Mouse (Mus musculus) liver, embryonic 12.5 days (tissue): Measurements from ENCODE around the gene Unc13a. TPM values are rescaled to one million over a fixed set of nuclear protein-coding genes. Genes with fewer than 3 reads are reported as not detected.

Experiments used
- ATAC-seq: fragments of 200-750 bp; cut with Nextera tagmentation; 2 replicates; pipeline ENCODE4 v1.8.0; 2017; ENCODE audit warnings: moderate number of reproducible peaks, mild to moderate bottlenecking, moderate library complexity
- H3K27ac ChIP-seq: fragments of 300-500 bp; sonication (generic); 2 replicates; pipeline ENCODE4 v1.5.1; 2016; ENCODE audit warnings: mild to moderate bottlenecking
- H3K27me3 ChIP-seq: fragments of 300-500 bp; sonication (generic); replicated peaks from 2 replicates; pipeline ENCODE4 v1.6.1; 2016; ENCODE audit warnings: mild to moderate bottlenecking, moderate library complexity
- H3K36me3 ChIP-seq: fragments of 300-500 bp; sonication (generic); 2 replicates; pipeline ENCODE4 v1.6.1; 2016; ENCODE audit warnings: mild to moderate bottlenecking, moderate library complexity
- H3K4me1 ChIP-seq: fragments of 300-500 bp; sonication (generic); 2 replicates; pipeline ENCODE4 v1.6.1; 2016
- H3K4me2 ChIP-seq: fragments of 300-500 bp; sonication (generic); 2 replicates; pipeline ENCODE4 v1.6.1; 2016; ENCODE audit warnings: mild to moderate bottlenecking, moderate library complexity
- H3K4me3 ChIP-seq: fragments of 300-500 bp; sonication (generic); 2 replicates; pipeline ENCODE4 v1.5.1; 2016; ENCODE audit warnings: mild to moderate bottlenecking, moderate library complexity
- H3K9ac ChIP-seq: fragments of 300-500 bp; sonication (generic); 2 replicates; pipeline ENCODE4 v1.6.1; 2016; ENCODE audit warnings: mild to moderate bottlenecking, moderate library complexity
- H3K9me3 ChIP-seq: fragments of 300-500 bp; sonication (generic); replicated peaks from 2 replicates; pipeline ENCODE4 v1.6.1; 2016; ENCODE audit warnings: mild to moderate bottlenecking, moderate library complexity
- WGBS: fragments of 180-500 bp; shearing (Covaris S2); methylation state at CpG from one replicate; pipeline ENCODE4 v1.1.7; 2016; ENCODE audit not compliant: insufficient replicate concordance; 5-methylcytosine and 5-hydroxymethylcytosine counted together
- polyA plus RNA-seq: library from polyadenylated mRNA; unstranded; fragments of >200 nt; fragmentation: Nextera tagmentation; extraction: Ambion mirVana; gene quantifications from 2 replicates; pipeline ENCODE4 v1.2.1, GENCODE M21; 2016

Gene Unc13a
- polyA plus RNA-seq, 1 experiment from 2014 or later, result 0.31 TPM

- ATAC-seq, result no peak
- Histone ChIP-seq H3K4me3 (no peak overlapping the region), H3K4me2 (no peak overlapping the region), H3K27me3 (peaks cover 30% of the 10 kb centered on the region), H3K36me3 (no peaks in the 10 kb centered on the region), H3K4me1 (peaks cover 54% of the 10 kb centered on the region), H3K9me3 (no peaks in the 10 kb centered on the region), H3K27ac (no peak overlapping the region), H3K9ac (no peak overlapping the region)
- 68% methylated on average over 2 of the region's 2 CpGs for WGBS
These were observed 2.5 kb upstream of the Unc13a start for GRCm38 (mm10) chr8:71674071-71674470.

GRCm38 (mm10) chr8:71672168-71672735 is 695 bp upstream of the Unc13a start:
- Histone ChIP-seq H3K36me3 (no peaks in the 10 kb centered on the region), H3K27ac (no peak overlapping the region), H3K4me1 (peaks cover 60% of the 10 kb centered on the region), H3K9ac (0 out of 2 replicates have a peak overlapping the region, but pooled peaks have one; percentile 29), H3K9me3 (no peaks in the 10 kb centered on the region), H3K4me2 (peak overlapping the region; percentile 92), H3K4me3 (peak overlapping the region; percentile 58; the same call in 1 of the 2 replicates), H3K27me3 (peaks cover 43% of the 10 kb centered on the region)
- ATAC-seq, result no peak
- WGBS, result 64% methylated on average over 6 of the region's 6 CpGs

- Histone ChIP-seq H3K4me2 (peak overlapping the region; percentile 92), H3K9ac (no peak overlapping the region), H3K27me3 (peaks cover 57% of the 10 kb centered on the region), H3K4me1 (peaks cover 53% of the 10 kb centered on the region), H3K4me3 (peak overlapping the region; percentile 58), H3K9me3 (no peaks in the 10 kb centered on the region), H3K36me3 (no peaks in the 10 kb centered on the region), H3K27ac (no peak overlapping the region)
- peak; percentile 43 for ATAC-seq
- 2% methylated on average over 62 of the region's 64 CpGs for WGBS
These were observed 672 bp downstream of the Unc13a start for GRCm38 (mm10) chr8:71670621-71671548.

- 22% methylated on average over 12 of the region's 12 CpGs for WGBS
- ATAC-seq, result no peak
- peaks cover 59% of the 10 kb centered on the region for H3K27me3 ChIP-seq
- H3K9ac ChIP-seq, result no peak overlapping the region
- H3K4me2 ChIP-seq, result peak overlapping the region; percentile 92
- H3K27ac ChIP-seq, result no peak overlapping the region
- no peaks in the 10 kb centered on the region for H3K9me3 ChIP-seq
- peaks cover 52% of the 10 kb centered on the region for H3K4me1 ChIP-seq
- peak overlapping the region; percentile 58 for H3K4me3 ChIP-seq
- no peaks in the 10 kb centered on the region for H3K36me3 ChIP-seq
These were observed 1.4 kb downstream of the Unc13a start for GRCm38 (mm10) chr8:71670198-71670597.

- 2% methylated on average over 21 of the region's 21 CpGs for WGBS
- peaks cover 55% of the 10 kb centered on the region for H3K4me1 ChIP-seq
- no peaks in the 10 kb centered on the region for H3K9me3 ChIP-seq
- peaks cover 64% of the 10 kb centered on the region for H3K27me3 ChIP-seq
- 0 out of 2 replicates have a peak overlapping the region, but pooled peaks have one; percentile 12 for H3K27ac ChIP-seq
- peak overlapping the region; percentile 22; the same call in 1 of the 2 replicates for H3K4me3 ChIP-seq
- no peaks in the 10 kb centered on the region for H3K36me3 ChIP-seq
- H3K9ac ChIP-seq, result no peak overlapping the region
- H3K4me2 ChIP-seq, result peak overlapping the region; percentile 47
- no peak for ATAC-seq
These were observed 3.2 kb downstream of the Unc13a start for GRCm38 (mm10) chr8:71668220-71668975.

- no peak for ATAC-seq
- WGBS, result 62% methylated on average over 5 of the region's 5 CpGs
- 0 out of 2 replicates have a peak overlapping the region, but pooled peaks have one; percentile 15 for H3K27ac ChIP-seq
These were observed 4.3 kb downstream of the Unc13a start for GRCm38 (mm10) chr8:71667256-71667655.

DNA sequence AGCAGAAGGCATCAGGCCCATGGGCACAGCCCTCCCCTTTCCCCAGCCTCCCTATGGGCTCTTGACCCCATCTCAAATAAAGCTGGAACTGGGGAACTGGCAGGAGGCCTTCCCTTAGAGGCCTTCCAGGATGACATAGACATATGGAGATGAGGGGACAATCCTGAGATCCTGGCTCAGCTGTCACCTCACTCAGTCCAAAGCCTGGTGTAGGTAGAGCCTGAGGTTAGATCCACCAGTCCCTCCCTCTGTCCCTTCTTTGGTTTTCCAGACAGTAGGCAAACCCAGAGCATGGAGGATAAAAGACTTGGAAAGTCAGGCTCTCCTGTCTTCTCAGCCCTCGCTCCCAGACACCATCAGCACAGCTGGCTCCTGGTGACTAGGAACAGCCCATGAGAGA is 4.7 kb downstream of the Unc13a start:
- 66% methylated on average over 1 of the region's 1 CpGs for WGBS
- Histone ChIP-seq H3K4me2 (no peak overlapping the region), H3K9ac (no peak overlapping the region), H3K9me3 (no peaks in the 10 kb centered on the region), H3K36me3 (no peaks in the 10 kb centered on the region), H3K27me3 (peaks cover 79% of the 10 kb centered on the region), H3K4me3 (no peak overlapping the region), H3K27ac (no peak overlapping the region), H3K4me1 (peaks cover 49% of the 10 kb centered on the region)
- ATAC-seq, result no peak

More at GRCm38 (mm10) chr8:71667256-71667655, 4.3 kb downstream of the Unc13a start:
- Histone ChIP-seq H3K4me2 (no peak overlapping the region), H3K4me3 (no peak overlapping the region), H3K36me3 (no peaks in the 10 kb centered on the region), H3K4me1 (peaks cover 53% of the 10 kb centered on the region), H3K9ac (no peak overlapping the region), H3K27me3 (peaks cover 75% of the 10 kb centered on the region), H3K9me3 (no peaks in the 10 kb centered on the region)

- Histone ChIP-seq H3K4me1 (peaks cover 37% of the 10 kb centered on the region), H3K9me3 (no peaks in the 10 kb centered on the region), H3K36me3 (no peaks in the 10 kb centered on the region), H3K27me3 (peaks cover 78% of the 10 kb centered on the region), H3K9ac (no peak overlapping the region), H3K4me3 (peak overlapping the region; percentile 29), H3K4me2 (peak overlapping the region; percentile 64), H3K27ac (no peak overlapping the region)
- ATAC-seq, result peak; percentile 69
- 3% methylated on average over 22 of the region's 22 CpGs for WGBS
These were observed 6.0 kb downstream of the Unc13a start for GRCm38 (mm10) chr8:71665331-71666130.

DNA sequence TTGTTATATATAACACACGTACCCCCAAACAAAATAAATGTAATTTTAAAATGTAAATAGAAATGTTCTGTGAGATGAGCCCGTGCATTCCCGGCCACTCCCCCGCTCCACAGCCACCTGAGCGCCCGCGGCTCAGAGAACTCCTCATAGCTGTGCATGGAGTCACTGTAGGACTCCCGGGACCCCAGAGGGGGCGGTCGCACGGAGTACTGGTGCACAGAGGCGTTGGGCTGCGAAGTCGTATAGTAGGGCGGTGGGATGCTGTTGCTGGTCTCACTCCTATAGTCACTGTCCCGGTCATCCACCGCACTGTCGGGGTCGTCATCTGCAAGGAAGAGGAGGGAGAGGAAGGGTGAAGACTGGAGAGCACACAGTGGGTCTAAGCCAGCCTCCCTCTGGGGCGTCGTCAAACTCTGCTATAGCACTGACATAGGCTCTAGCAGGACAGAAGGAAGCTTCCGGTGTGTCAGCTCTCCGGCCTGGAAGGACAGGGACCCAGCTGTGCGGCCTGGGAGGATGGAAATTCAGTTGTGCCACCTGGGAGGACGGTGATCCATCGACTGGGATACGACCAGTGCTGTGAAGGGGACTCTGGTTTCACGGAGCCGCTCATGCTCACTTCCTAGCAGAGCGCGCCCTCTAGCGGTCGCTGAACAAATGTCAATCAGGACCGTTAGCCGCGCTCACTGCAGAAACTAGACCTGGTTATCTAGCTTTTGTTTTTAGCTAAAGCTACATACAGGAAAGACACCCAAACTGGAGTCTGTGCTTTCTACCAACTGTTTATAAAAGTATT is 11.0 kb downstream of the Unc13a start:
- peaks cover 26% of the 10 kb centered on the region for H3K4me1 ChIP-seq
- no peak overlapping the region for H3K27ac ChIP-seq
- H3K9me3 ChIP-seq, result no peaks in the 10 kb centered on the region
- peak; percentile 33; the same call in 1 of the 2 replicates for ATAC-seq
- 10% methylated on average over 36 of the region's 36 CpGs for WGBS
- H3K36me3 ChIP-seq, result no peaks in the 10 kb centered on the region
- H3K4me2 ChIP-seq, result peak overlapping the region; percentile 28; the same call in 1 of the 2 replicates
- H3K9ac ChIP-seq, result no peak overlapping the region
- peaks cover 79% of the 10 kb centered on the region for H3K27me3 ChIP-seq
- H3K4me3 ChIP-seq, result no peak overlapping the region

- Histone ChIP-seq H3K27ac (no peak overlapping the region), H3K27me3 (peaks cover 87% of the 10 kb centered on the region), H3K36me3 (no peaks in the 10 kb centered on the region), H3K4me2 (no peak overlapping the region), H3K4me1 (peaks cover 24% of the 10 kb centered on the region), H3K4me3 (no peak overlapping the region), H3K9me3 (no peaks in the 10 kb centered on the region), H3K9ac (no peak overlapping the region)
- no peak for ATAC-seq
- 56% methylated on average over 1 of the region's 1 CpGs for WGBS
These were observed 11.8 kb downstream of the Unc13a start for GRCm38 (mm10) chr8:71659751-71660150.
